8 mouse cellular contexts compared by ENCODE assay signal in the genomic region with DNA sequence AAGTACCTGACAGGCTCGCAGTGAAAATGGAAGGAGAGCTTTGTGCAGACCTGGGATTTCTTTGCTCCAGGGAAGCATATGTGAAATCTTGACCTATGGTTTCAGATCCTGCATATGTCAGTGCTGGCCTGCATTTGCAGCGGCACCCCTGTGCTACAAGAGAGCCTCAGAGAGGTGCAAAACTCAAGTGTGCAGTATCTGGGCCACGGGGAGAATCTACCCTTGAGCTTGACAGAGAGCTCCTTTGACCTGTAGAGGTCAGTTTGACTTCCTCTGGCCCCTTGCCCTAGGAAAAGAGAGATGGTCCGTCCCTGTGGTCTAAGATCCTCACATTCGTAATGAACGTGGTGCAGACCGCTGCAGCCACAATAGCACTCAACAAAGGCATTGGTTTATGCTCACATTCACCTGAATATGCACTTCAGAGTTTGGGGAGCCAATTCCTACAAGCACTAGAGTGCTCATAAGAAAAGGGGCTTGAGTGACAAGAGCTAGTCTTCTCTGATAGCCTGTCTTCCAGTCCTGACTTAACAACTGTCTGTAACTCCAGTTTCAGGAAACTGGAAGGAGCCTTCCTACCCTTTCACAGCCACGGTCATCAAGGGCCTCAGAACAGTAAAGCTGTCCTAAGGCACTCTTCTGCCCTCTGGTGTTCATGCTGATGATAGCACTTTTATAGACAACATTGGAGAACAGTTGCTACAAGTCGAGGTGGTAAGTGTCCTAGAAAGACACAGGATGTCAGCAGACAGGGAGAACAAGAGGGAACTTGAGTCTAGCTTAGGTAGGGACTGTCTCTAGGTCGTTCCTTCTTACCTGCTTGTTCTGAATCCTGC.
DNase-seq lines count a peak whose midpoint lies in the region; ATAC-seq lines count a peak whose summit lies in the region.

No protein-coding gene starts in this region.

- intact Hi-C loops in left cerebral cortex, postnatal 4 days (cut with DNase I): no loop called here

- ATAC-seq in granulocyte monocyte progenitor cell, adult 5-6 weeks (replicated peaks; ENCODE audit: poor library complexity, severe bottlenecking): peak; percentile 84

- DNase-seq in ovary, postnatal 14 days (ENCODE audit: low spot score): peak; percentile 56
- no peak for DNase-seq in ovary, adult 18-20 months (ENCODE audit: low spot score)
- DNase-seq in cerebellum, postnatal 14 days: peak; percentile 80
- DNase-seq in kidney, adult 8-10 months: peak; percentile 38 to 48
- DNase-seq in left cerebral cortex, postnatal 4 days: peak; percentile 48
- peak; percentile 47 for DNase-seq in neural tube, embryonic 10.5 days (ENCODE audit: extremely low spot score, low spot score)
- DNase-seq in spleen, adult 12 weeks (ENCODE audit: low spot score): no peak

Comparison
In these comparisons a context has a peak if more than half of its experiments do, and no peak if none do; other contexts are left out.
1. DNase-seq: peak in ovary, postnatal 14 days (single experiment), cerebellum, postnatal 14 days (2 of 2), kidney, adult 8-10 months (2 of 2), left cerebral cortex, postnatal 4 days (single experiment) and neural tube, embryonic 10.5 days (single experiment); none in ovary, adult 18-20 months (single experiment) and spleen, adult 12 weeks (single experiment).